Mouse (Mus musculus) CD4-positive, CD25-positive, alpha-beta regulatory T cell, adult 9 weeks (primary cell): ENCODE data around the gene Olfr1438-ps1. TPM values are rescaled to one million over a fixed set of nuclear protein-coding genes. Genes with fewer than 3 reads are reported as not detected.

Source experiments
- polyA plus RNA-seq: library from polyadenylated mRNA; unstranded; fragments of 100-300 nt; shearing (Covaris generic); gene quantifications from one replicate; pipeline ENCODE4 v1.2.1, GENCODE M21; 2017

Olfr1438-ps1 gene
- polyA plus RNA-seq, result not detected

GRCm38 (mm10) chr19:12335810-12336209 is at the start of gene Olfr1438-ps1:
Gene Olfr1438-ps1 (minus strand): TSS chr19:12335910.

DNA sequence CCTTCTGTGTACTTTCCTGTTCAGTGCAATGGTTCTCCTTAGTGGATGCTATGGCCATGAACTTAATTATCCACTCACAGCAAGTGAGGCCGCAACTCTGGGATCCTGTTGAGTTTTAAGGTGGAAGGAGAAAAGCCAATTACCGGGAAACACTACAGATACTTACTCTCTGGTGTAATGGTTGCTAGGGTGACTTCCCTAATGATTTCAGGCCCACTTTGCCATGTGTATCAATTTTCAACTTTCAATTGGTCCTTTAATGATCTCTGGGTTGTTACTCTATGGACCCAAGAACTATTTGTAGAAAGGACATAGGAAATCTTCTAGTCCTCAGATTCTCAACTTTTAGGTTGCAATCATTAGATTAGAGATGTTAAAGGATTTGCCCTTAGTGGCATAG is 10.7 kb downstream of the Olfr1438-ps1 start, which contains the start of gene Olfr1437:
Gene Olfr1437, minus strand, starts transcription at position 101 of the 400 bp plus-strand sequence.

GRCm38 (mm10) chr19:12299030-12299429 is 36.7 kb downstream of the Olfr1438-ps1 start, which contains the start of gene Olfr1436:
Gene Olfr1436 (minus strand): TSS chr19:12299130.

DNA sequence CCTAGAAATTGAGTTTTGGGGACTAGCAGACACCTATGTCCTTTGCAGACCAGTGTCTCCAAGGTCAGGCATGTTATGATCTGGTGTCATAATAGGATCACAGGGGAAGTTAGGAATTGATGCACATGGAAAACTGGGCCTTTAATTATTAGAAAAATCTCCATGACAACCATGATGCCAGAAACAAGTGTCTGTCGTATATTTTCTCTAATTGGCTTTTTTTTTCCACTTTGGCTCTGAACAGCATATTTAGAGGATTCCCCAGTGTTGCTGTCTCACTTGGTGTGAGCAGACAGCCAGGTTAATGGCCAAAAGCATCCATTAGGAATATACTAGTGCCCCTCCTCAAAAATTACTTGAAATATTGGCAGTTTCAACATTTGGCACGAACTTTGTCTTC is 56.2 kb downstream of the Olfr1438-ps1 start, which contains the start of gene Olfr1434:
Gene Olfr1434, plus strand, starts transcription at position 301 of the 400 bp plus-strand sequence.

Other genes starting within 250 kb of the Olfr1438-ps1 start
- gene Olfr1426, start 243.9 kb downstream of the Olfr1438-ps1 start, polyA plus RNA-seq, result not detected
- gene Olfr1427, start 232.6 kb downstream of the Olfr1438-ps1 start, polyA plus RNA-seq, result not detected
- gene Olfr1428, start 220.0 kb downstream of the Olfr1438-ps1 start, polyA plus RNA-seq, result not detected
- gene Olfr76, start 212.7 kb downstream of the Olfr1438-ps1 start, polyA plus RNA-seq, result not detected
- gene Olfr1555-ps1, start 165.8 kb downstream of the Olfr1438-ps1 start, polyA plus RNA-seq, result 0.10 TPM
- not detected for gene Olfr1431, start 135.3 kb downstream of the Olfr1438-ps1 start, polyA plus RNA-seq
- gene Olfr1432, start 103.3 kb downstream of the Olfr1438-ps1 start, polyA plus RNA-seq, result not detected
- not detected for gene Olfr262, start 94.3 kb downstream of the Olfr1438-ps1 start, polyA plus RNA-seq
- gene Olfr235, start 74.9 kb downstream of the Olfr1438-ps1 start, polyA plus RNA-seq, result not detected
- gene Olfr1434, start 56.1 kb downstream of the Olfr1438-ps1 start, polyA plus RNA-seq, result not detected
- not detected for gene Olfr1436, start 36.8 kb downstream of the Olfr1438-ps1 start, polyA plus RNA-seq
- not detected for gene Olfr1437, start 10.8 kb downstream of the Olfr1438-ps1 start, polyA plus RNA-seq
- gene Olfr1440, start 51.4 kb upstream of the Olfr1438-ps1 start, polyA plus RNA-seq, result not detected
- not detected for gene Olfr1441, start 81.5 kb upstream of the Olfr1438-ps1 start, polyA plus RNA-seq
- not detected for gene Pfpl, start 92.0 kb upstream of the Olfr1438-ps1 start, polyA plus RNA-seq
- gene Mpeg1, start 124.9 kb upstream of the Olfr1438-ps1 start, polyA plus RNA-seq, result 0.53 TPM
- gene Dtx4, start 165.5 kb upstream of the Olfr1438-ps1 start, polyA plus RNA-seq, result 6.2 TPM
- gene Fam111a, start 209.8 kb upstream of the Olfr1438-ps1 start, polyA plus RNA-seq, result 47.0 TPM